16 mouse cellular contexts compared by ENCODE assay signal in the genomic region with DNA sequence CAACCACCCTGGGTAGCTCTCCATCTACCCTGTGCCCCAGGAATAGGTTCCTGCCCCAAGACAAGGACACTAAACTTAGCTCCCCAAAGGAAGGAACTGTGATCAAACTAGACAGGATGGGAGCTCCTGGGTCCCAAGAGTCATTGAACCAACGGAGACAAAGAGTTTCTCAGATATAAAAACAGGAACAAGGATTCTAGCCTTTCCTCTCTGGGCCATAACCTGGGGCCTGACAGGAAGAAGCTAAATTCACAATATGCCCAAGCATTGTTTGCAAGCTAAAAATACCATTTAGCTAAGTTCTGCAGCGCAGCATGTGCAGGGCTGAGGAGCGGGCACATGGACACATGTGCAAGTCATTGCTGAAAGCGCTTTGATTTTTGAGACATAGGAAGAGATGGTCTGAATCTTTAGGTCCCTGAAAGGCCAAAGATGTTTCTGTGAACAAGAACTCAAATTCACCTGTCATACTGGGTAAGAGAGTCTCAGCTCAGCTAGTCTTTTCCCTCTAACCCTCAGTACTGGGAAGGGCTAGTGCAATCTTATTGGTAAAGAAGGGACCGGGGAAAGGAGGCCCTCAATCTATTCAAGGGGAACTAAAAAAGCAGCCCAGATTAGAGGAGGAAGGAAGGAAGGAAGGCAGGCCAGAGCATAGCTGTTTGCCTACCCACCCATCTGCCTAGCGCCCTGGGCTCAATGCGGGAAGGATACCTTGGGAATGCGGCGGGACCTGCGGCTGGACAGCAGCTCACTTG. TPM values are rescaled to one million over a fixed set of nuclear protein-coding genes. Genes with fewer than 3 reads are reported as not detected.
A peak's percentile ranks its signal among the peaks of the same experiment; 100 is the strongest.
DNase-seq lines count a peak whose midpoint lies in the region; ATAC-seq and TF ChIP-seq lines count a peak whose summit lies in the region.
"Had no signal": no experiment of that assay in that cellular context is flagged by ENCODE, and none has a peak within 500 bp of the region (broad histone marks: within the 10 kb centered on the region; RNA-seq: fewer than 3 reads in every experiment).

No protein-coding gene starts in this region.

- H3K36me3 ChIP-seq in kidney, postnatal 0 days (ENCODE audit: insufficient read depth, low read length), result peaks cover 48% of the 10 kb centered on the region
- H3K36me3 ChIP-seq in macrophage (ENCODE audit: inconsistent target), result no peaks in the 10 kb centered on the region

- H3K27me3 ChIP-seq in kidney, postnatal 0 days (ENCODE audit: insufficient read depth, low read length), result no peaks in the 10 kb centered on the region

- intact Hi-C loops in gastrocnemius, adult 2 months (cut with DNase I), result no loop called here

- no peak for TF ChIP-seq CTCF in gastrocnemius, adult 2 months (IDR thresholded peaks at IDR 0.05)
- TF ChIP-seq CTCF in kidney, postnatal 0 days (IDR thresholded peaks at IDR 0.05; ENCODE audit: low read depth), result no peak

- no peak for ATAC-seq in kidney, postnatal 0 days (replicated peaks; ENCODE audit: low FRiP score, low read depth)
- no peak for ATAC-seq in frontal cortex, adult (ENCODE audit: low TSS enrichment)
- ATAC-seq: activated CD4-positive, CD25-positive, alpha-beta regulatory T cell, adult 4 months; hindbrain, embryonic 16.5 days had no signal

- 77% methylated on average over 10 of the region's 10 CpGs for WGBS in kidney, postnatal 0 days
- WGBS in macrophage (ENCODE audit: missing documents), result 27% methylated on average over 10 of the region's 10 CpGs

- no peaks in the 10 kb centered on the region for H3K79me2 ChIP-seq in macrophage (ENCODE audit: inconsistent target)

- no peaks in the 10 kb centered on the region for H3K4me1 ChIP-seq in kidney, postnatal 0 days (replicated peaks; ENCODE audit: insufficient read depth, low read length)
- H3K4me1 ChIP-seq in brown adipose tissue, adult 24 weeks (ENCODE audit: control insufficient read depth, insufficient read depth, insufficient read length, low read length), result peaks cover 49% of the 10 kb centered on the region

- H3K4me3 ChIP-seq in gastrocnemius, adult 2 months, result peak overlapping the region; percentile 4; the same call in 1 of the 2 replicates
- no peak overlapping the region for H3K4me3 ChIP-seq in kidney, postnatal 0 days (replicated peaks; ENCODE audit: low read depth, low read length)
- H3K4me3 ChIP-seq in brown adipose tissue, adult 24 weeks (ENCODE audit: insufficient read depth, low read depth, low read length), result no peak overlapping the region
- no peak overlapping the region for H3K4me3 ChIP-seq in macrophage (ENCODE audit: inconsistent target)

- H3K9ac ChIP-seq in kidney, postnatal 0 days (ENCODE audit: low read depth, low read length), result no peak overlapping the region

- H3K27ac ChIP-seq in gastrocnemius, adult 2 months, result peak overlapping the region; percentile 78
- peak overlapping the region; percentile 44 for H3K27ac ChIP-seq in kidney, postnatal 0 days
- peak overlapping the region; percentile 98 for H3K27ac ChIP-seq in brown adipose tissue, adult 24 weeks (replicated peaks; ENCODE audit: low read depth, low read length)
- peak overlapping the region; percentile 5; the same call in 1 of the 2 replicates for H3K27ac ChIP-seq in macrophage

- H3K4me2 ChIP-seq in kidney, postnatal 0 days (ENCODE audit: low read length), result no peak overlapping the region

- no peaks in the 10 kb centered on the region for H3K9me3 ChIP-seq in kidney, postnatal 0 days (replicated peaks; ENCODE audit: low read length)

- no peak for DNase-seq in gastrocnemius, adult 2 months
- no peak for DNase-seq in gastrocnemius, postnatal 25 days
- DNase-seq in kidney, postnatal 0 days (ENCODE audit: low spot score), result peak; percentile 38
- DNase-seq in kidney, postnatal 10 days, result no peak
- DNase-seq in embryo, embryonic 10.5 days (ENCODE audit: low spot score), result no peak
- DNase-seq: cerebellum, postnatal 25 days; layer of hippocampus, adult 9-11 months; midbrain, embryonic 14.5 days; right cerebral cortex, postnatal 14 days had no signal

RNA-seq across cellular contexts. Expression of gene Rpl27a, which starts 22.8 kb away (rescaled TPM):
- 100 to 1,000 TPM in 1 of 2 experiments, 10 to 100 TPM in 1; 78.8 to 109 TPM for total RNA-seq in gastrocnemius, adult 2 months (2021)
- 10 to 100 TPM; 58.5 to 72.2 TPM for total RNA-seq in gastrocnemius, postnatal 25 days (2021)
- 156 and 166 TPM in 2 replicates for polyA plus RNA-seq in kidney, postnatal 0 days (2015; fragmentation: Nextera tagmentation; extraction: Ambion mirVana)
- polyA plus RNA-seq in brown adipose tissue, adult 24 weeks (2012; ENCODE audit: insufficient read depth, insufficient read length, missing spikeins), result 113 and 190 TPM in 2 replicates
- total RNA-seq in macrophage (2018; cell fraction: chromatin; rRNA removed), result 100 to 1,000 TPM in 24 of 26 experiments, 10 to 100 TPM in 2; 98.0 to 211 (median 133) TPM
- total RNA-seq in macrophage (2018; cell fraction: cytosol; rRNA removed), result 100 to 1,000 TPM; 286 to 633 (median 421) TPM
- total RNA-seq in macrophage (2018; cell fraction: nucleus; rRNA removed), result 100 to 1,000 TPM in 23 of 26 experiments, 10 to 100 TPM in 3; 87.4 to 264 (median 143) TPM
- polyA plus RNA-seq in macrophage (2018), result 200 to 514 TPM (median 483 TPM) in 3 replicates

RNA-seq across cellular contexts. Expression of gene Trim66, which starts 33.9 kb away (rescaled TPM):
- total RNA-seq in gastrocnemius, adult 2 months (2021), result under 1 TPM; 0.17 to 0.23 TPM
- under 1 TPM; 0.13 TPM for total RNA-seq in gastrocnemius, postnatal 25 days (2021)
- polyA plus RNA-seq in kidney, postnatal 0 days (2015; fragmentation: Nextera tagmentation; extraction: Ambion mirVana), result 0.05 TPM in 1 of 2 replicates, not detected in the other
- 0.38 TPM in 1 of 2 replicates, not detected in the other for polyA plus RNA-seq in brown adipose tissue, adult 24 weeks (2012; ENCODE audit: insufficient read depth, insufficient read length, missing spikeins)
- total RNA-seq in macrophage (2018; cell fraction: chromatin; rRNA removed), result 1 to 10 TPM in 3 of 26 experiments, under 1 TPM in 23; 0.10 to 3.5 (median 0.36) TPM
- under 1 TPM in 25 of 26 experiments, not detected in 1; under 0.01 to 0.14 (median 0.04) TPM for total RNA-seq in macrophage (2018; cell fraction: cytosol; rRNA removed)
- under 1 TPM in 24 of 26 experiments, not detected in 2; 0.04 to 0.54 (median 0.15) TPM for total RNA-seq in macrophage (2018; cell fraction: nucleus; rRNA removed)
- polyA plus RNA-seq in macrophage (2018), result 0.04 to 0.05 TPM (median 0.05 TPM) in 3 replicates
- total RNA-seq: MEL had no signal
- polyA plus RNA-seq: activated CD4-positive, CD25-positive, alpha-beta regulatory T cell, adult 4 months; limb, embryonic 11.5 days had no signal

Comparison
In these comparisons a context has a peak if more than half of its experiments do, and no peak if none do; other contexts are left out.
1. H3K27ac ChIP-seq: peak in every context shown above with its lines; median percentile 98 in brown adipose tissue, adult 24 weeks; 78 in gastrocnemius, adult 2 months; 44 in kidney, postnatal 0 days; 5 in macrophage.